Mouse (Mus musculus): ENCODE measurements around the gene Nim1k. TPM values are rescaled to one million over a fixed set of nuclear protein-coding genes. Genes with fewer than 3 reads are reported as not detected.

Nim1k gene
- 0.48 and 0.53 TPM in 2 replicates for polyA plus RNA-seq (2015; fragmentation: Nextera tagmentation; extraction: Ambion mirVana)

DNA sequence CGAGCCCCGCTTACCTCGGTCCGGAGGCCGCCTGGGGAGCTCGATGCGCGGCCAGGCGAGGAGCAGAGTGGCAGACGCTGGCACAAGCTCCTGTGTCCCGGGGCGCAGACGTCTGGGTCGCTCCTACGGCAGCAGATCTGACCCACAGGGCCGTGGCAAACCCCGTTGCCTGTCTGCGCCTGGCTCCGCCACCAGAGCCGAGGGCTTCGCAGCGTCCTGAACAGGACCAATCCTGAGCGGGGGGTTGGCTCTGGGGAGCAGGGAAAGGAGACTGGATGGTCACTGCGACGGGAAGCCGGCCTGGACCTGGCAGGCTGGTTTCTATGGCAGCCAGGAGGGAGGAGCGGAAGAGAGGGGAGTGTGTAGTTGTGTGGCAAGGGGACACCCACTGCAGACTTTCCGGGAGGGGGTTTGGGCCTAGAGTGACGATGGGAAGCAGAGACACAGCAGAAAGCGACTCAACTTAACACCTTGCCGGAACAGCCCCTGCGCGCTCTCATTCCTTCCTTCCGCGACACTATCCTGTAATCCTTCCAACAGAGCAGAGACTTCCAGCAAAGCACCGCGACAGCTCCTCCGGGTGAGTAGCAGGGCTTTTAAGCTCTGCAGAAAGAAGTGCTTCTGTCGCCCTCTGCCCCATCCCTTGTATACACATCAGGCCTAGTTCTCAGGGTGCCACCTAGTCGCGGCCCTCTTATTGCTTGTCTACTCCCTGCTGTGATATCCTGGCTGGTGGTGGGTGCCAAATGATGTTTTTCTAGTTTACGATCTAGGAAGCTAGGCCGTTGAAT is at the start of gene Nim1k:
Gene Nim1k, minus strand, starts transcription at position 202 of the 791 bp plus-strand sequence.
- no peaks in the 10 kb centered on the region for H3K27me3 ChIP-seq (replicated peaks; ENCODE audit: control insufficient read depth, insufficient read depth, low read length)
- no peaks in the 10 kb centered on the region for H3K9me3 ChIP-seq (ENCODE audit: control insufficient read depth)
- WGBS = 4% methylated on average over 43 of the region's 43 CpGs
- peak within 1 kb of the TSS; percentile 86 for H3K4me2 ChIP-seq (replicated peaks; ENCODE audit: low read depth)
- H3K9ac ChIP-seq (ENCODE audit: low read depth, low read length) = peak within 1 kb of the TSS; percentile 47
- H3K27ac ChIP-seq (ENCODE audit: low read depth, low read length) = no peak within 1 kb of the TSS
- peak within 1 kb of the TSS; percentile 45 for H3K4me3 ChIP-seq (ENCODE audit: low read depth, low read length)
- no peak for TF ChIP-seq CTCF (IDR thresholded peaks at IDR 0.05; ENCODE audit: low read depth)
- peak; percentile 74 for ATAC-seq
- no peaks in the 10 kb centered on the region for H3K36me3 ChIP-seq (ENCODE audit: control insufficient read depth, insufficient read depth)
- H3K4me1 ChIP-seq (replicated peaks; ENCODE audit: control insufficient read depth, insufficient read depth, low read length) = no peaks in the 10 kb centered on the region

DNA sequence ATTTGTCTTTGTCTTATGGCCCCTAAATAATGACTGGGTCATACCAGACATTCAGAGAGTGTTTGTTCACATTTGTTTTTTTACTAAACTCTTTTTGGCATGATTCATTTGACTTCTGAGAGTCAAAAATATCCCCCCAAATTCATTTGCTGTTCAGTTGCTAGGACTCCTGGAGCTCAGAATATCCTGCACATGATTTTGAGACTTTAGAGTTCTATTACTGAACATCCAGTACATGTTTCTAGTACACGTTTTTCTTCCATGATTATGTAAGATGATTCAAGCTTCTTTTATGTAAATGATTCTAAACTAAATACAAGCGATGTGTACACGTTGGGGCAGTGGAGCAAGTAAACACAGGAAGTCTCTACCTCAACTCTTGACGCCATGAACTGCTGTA is 42.0 kb upstream of the Nim1k start:
- no peak for ATAC-seq
- H3K4me1 ChIP-seq (replicated peaks; ENCODE audit: control insufficient read depth, insufficient read depth, low read length) = no peaks in the 10 kb centered on the region
- H3K4me3 ChIP-seq (ENCODE audit: low read depth, low read length) = no peak overlapping the region
- no peak overlapping the region for H3K4me2 ChIP-seq (replicated peaks; ENCODE audit: low read depth)
- H3K27ac ChIP-seq (ENCODE audit: low read depth, low read length) = no peak overlapping the region
- no peaks in the 10 kb centered on the region for H3K27me3 ChIP-seq (replicated peaks; ENCODE audit: control insufficient read depth, insufficient read depth, low read length)
- no peak for TF ChIP-seq CTCF (IDR thresholded peaks at IDR 0.05; ENCODE audit: low read depth)
- no peaks in the 10 kb centered on the region for H3K9me3 ChIP-seq (ENCODE audit: control insufficient read depth)
- WGBS = 46% methylated on average over 4 of the region's 4 CpGs
- H3K9ac ChIP-seq (ENCODE audit: low read depth, low read length) = no peak overlapping the region
- no peaks in the 10 kb centered on the region for H3K36me3 ChIP-seq (ENCODE audit: control insufficient read depth, insufficient read depth)

DNA sequence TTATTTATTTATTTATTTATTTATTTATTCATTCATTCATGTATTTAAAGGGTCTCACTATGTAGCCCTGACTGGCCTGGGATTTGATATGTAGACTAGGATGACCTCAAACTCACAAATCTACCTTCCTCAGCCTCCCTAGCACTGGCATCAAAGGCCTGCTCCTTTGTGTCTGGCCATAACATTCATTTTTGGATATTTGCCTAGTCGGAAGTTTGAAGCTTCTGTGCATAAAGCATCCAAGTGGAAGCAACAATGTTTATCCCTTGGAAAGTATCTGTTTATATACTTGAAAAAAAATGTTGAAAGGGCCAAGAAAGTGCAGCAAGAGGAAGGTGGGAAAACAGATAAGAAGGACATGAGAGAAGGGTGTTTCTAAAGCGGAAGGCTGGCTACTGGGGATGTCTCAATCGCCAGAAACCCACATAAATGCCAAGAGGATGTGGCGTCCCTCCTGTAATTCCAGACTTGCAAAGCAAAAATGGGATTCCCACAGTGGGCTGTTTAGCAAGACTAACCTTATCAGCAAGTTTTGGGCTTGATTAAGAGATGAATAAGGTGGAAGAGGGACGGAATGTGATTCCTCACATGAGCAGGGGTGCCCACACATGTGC is 37.2 kb upstream of the Nim1k start:
- Histone ChIP-seq H3K4me1 (replicated peaks; ENCODE audit: control insufficient read depth, insufficient read depth, low read length) (no peaks in the 10 kb centered on the region; the same call in 1 of the 2 replicates), H3K4me3 (ENCODE audit: low read depth, low read length) (no peak overlapping the region), H3K9me3 (ENCODE audit: control insufficient read depth) (no peaks in the 10 kb centered on the region), H3K4me2 (replicated peaks; ENCODE audit: low read depth) (no peak overlapping the region), H3K36me3 (ENCODE audit: control insufficient read depth, insufficient read depth) (no peaks in the 10 kb centered on the region), H3K27ac (ENCODE audit: low read depth, low read length) (no peak overlapping the region), H3K9ac (ENCODE audit: low read depth, low read length) (no peak overlapping the region), H3K27me3 (replicated peaks; ENCODE audit: control insufficient read depth, insufficient read depth, low read length) (no peaks in the 10 kb centered on the region)
- ATAC-seq = no peak
- no peak for TF ChIP-seq CTCF (IDR thresholded peaks at IDR 0.05; ENCODE audit: low read depth)
- 67% methylated on average over 5 of the region's 5 CpGs for WGBS

DNA sequence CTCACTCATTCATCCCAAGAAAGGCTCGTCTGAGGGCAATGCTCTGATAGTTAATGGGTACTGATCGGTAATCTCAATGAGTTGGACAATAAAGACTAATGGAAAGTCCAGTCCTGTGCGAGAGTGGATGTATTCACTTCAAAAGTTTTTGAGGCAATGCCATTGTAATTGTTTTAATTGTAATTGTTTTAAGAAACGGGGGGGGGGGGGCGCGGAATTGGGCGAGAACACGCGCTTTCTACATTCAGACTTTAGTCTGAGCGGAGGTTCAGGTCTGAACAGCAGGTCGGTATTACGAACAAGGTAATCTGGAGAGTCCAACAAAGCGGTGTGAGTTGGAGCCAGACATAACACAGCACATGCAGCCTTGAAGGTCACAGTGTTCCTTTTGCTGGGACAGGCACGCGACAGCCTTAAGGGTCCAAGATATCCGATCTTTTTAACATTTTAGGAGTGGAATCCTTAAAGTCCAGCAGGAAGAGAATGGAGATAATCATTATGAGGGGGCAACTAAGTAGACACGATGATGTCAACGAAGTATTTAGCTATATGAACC is 36.0 kb upstream of the Nim1k start:
- no peak for ATAC-seq
- Histone ChIP-seq H3K36me3 (ENCODE audit: control insufficient read depth, insufficient read depth) (peaks cover 6% of the 10 kb centered on the region), H3K4me1 (replicated peaks; ENCODE audit: control insufficient read depth, insufficient read depth, low read length) (no peaks in the 10 kb centered on the region; the same call in 1 of the 2 replicates), H3K9ac (ENCODE audit: low read depth, low read length) (peak overlapping the region; percentile 93), H3K9me3 (ENCODE audit: control insufficient read depth) (no peaks in the 10 kb centered on the region), H3K4me3 (ENCODE audit: low read depth, low read length) (peak overlapping the region; percentile 91), H3K27me3 (replicated peaks; ENCODE audit: control insufficient read depth, insufficient read depth, low read length) (no peaks in the 10 kb centered on the region), H3K27ac (ENCODE audit: low read depth, low read length) (peak overlapping the region; percentile 91), H3K4me2 (replicated peaks; ENCODE audit: low read depth) (peak overlapping the region; percentile 96)
- no peak for TF ChIP-seq CTCF (IDR thresholded peaks at IDR 0.05; ENCODE audit: low read depth)
- 3% methylated on average over 18 of the region's 18 CpGs for WGBS

DNA sequence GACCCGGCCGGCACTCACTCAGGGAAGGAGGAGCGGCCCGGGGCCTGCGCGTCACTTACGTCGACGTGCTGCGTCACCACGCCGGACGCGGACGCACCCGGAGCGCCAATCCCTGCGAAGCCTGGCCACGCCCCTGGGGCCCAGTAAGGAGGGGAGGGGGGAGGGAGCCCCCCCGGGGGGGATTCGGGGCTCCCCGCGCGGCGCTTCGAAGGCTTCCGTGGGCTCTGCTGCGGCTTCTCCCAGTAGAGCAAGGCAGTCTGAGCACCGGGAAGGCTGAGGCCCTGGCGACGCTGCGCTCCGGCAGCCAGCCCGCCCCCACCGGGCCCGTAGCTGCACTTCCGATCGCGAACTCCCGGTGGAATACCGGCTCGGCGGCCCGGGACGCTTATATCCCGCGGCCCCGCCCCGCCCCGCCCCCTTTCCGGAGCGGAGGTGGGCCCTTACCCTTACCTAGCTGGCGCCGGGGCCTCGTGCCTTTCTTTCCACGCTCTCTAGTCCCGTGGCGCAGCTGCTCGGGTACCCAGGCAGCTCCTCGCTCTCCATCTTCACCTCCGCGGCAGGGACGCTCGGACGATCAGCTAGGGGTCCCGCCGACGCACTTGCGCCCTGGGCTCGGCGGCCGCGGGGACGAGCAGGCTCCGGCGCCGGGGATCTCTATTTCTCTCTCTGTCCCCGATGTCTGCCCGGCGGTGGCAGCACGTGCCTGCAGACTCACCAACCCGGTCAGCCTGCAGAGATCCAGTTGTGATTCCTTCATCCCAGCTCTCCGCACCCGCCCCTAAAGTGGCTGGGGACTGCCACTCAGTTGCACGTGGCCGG is 35.3 kb upstream of the Nim1k start, which contains the start of gene Zfp131:
Gene Zfp131, minus strand, starts transcription at position 129 of the 819 bp plus-strand sequence.
- peak; percentile 98 for ATAC-seq
- H3K4me3 ChIP-seq (ENCODE audit: low read depth, low read length) = peak within 1 kb of the TSS; percentile 91
- WGBS = under 1% methylated on average over 59 of the region's 86 CpGs
- peak within 1 kb of the TSS; percentile 96 for H3K4me2 ChIP-seq (replicated peaks; ENCODE audit: low read depth)
- H3K36me3 ChIP-seq (ENCODE audit: control insufficient read depth, insufficient read depth) = peaks cover 7% of the 10 kb centered on the region
- H3K4me1 ChIP-seq (replicated peaks; ENCODE audit: control insufficient read depth, insufficient read depth, low read length) = no peaks in the 10 kb centered on the region; the same call in 1 of the 2 replicates
- peak within 1 kb of the TSS; percentile 93 for H3K9ac ChIP-seq (ENCODE audit: low read depth, low read length)
- TF ChIP-seq CTCF (IDR thresholded peaks at IDR 0.05; ENCODE audit: low read depth) = peak; percentile 17; the same call in 1 of the 2 replicates
- H3K9me3 ChIP-seq (ENCODE audit: control insufficient read depth) = no peaks in the 10 kb centered on the region
- H3K27ac ChIP-seq (ENCODE audit: low read depth, low read length) = peak within 1 kb of the TSS; percentile 91
- H3K27me3 ChIP-seq (replicated peaks; ENCODE audit: control insufficient read depth, insufficient read depth, low read length) = no peaks in the 10 kb centered on the region

Measured in intestine, postnatal 0 days (tissue).